Mouse (Mus musculus): Measurements from ENCODE around the gene Gm14214.

GRCm38 (mm10) chr2:154803372-154803771, 33.5 kb upstream of the Gm14214 start:
- TF ChIP-seq CTCF (IDR thresholded peaks at IDR 0.05; ENCODE audit: insufficient read depth, low read depth, low read length) (no peak), POLR2A (IDR thresholded peaks at IDR 0.05; ENCODE audit: insufficient read depth, low read depth, low read length) (no peak)
